Mouse (Mus musculus): ENCODE measurements around the gene Mrpl50.

- TF ChIP-seq EP300 (IDR thresholded peaks at IDR 0.05) (no peak), CTCF (IDR thresholded peaks at IDR 0.05) (no peak)
These were observed 40.0 kb downstream of the Mrpl50 start for GRCm38 (mm10) chr4:49480896-49481295.
